Mouse (Mus musculus) bone marrow, adult 2 months (tissue): ENCODE measurements around the gene Ssu72. TPM values are rescaled to one million over a fixed set of nuclear protein-coding genes. Genes with fewer than 3 reads are reported as not detected.

ENCODE experiments used
- H3K27ac ChIP-seq: fragments of 200-500 bp; 2 replicates; pipeline ENCODE4 v1.5.1; 2012; ENCODE audit warnings: low read depth, mild to moderate bottlenecking, control low read depth, inconsistent platforms, low read length; ENCODE audit not compliant: control insufficient read depth, poor library complexity, insufficient read depth
- H3K4me1 ChIP-seq: fragments of 200-500 bp; 2 replicates; pipeline ENCODE4 v1.6.1; 2011; ENCODE audit warnings: low read length; ENCODE audit not compliant: control insufficient read depth, insufficient read depth
- H3K4me3 ChIP-seq: fragments of 200-500 bp; replicated peaks from 2 replicates; pipeline ENCODE3; 2011; ENCODE audit warnings: mild to moderate bottlenecking, low read depth, low read length, control low read depth; ENCODE audit not compliant: control insufficient read depth
- CTCF ChIP-seq: fragments of 200-500 bp; IDR thresholded peaks from 2 replicates; pipeline ENCODE4 v1.5.1; 2011; ENCODE audit warnings: low read length, control low read depth; ENCODE audit not compliant: control insufficient read depth, insufficient read depth
- POLR2A ChIP-seq: fragments of 200-500 bp; IDR thresholded peaks from 2 replicates; pipeline ENCODE4 v1.6.1; 2011; ENCODE audit warnings: low read depth, mild to moderate bottlenecking, control low read depth, low read length, borderline replicate concordance; ENCODE audit not compliant: control insufficient read depth
- WGBS: fragments of 180-500 bp; shearing (Covaris S2); methylation state at CpG from one replicate; pipeline ENCODE4 v1.1.7; 2018; 5-methylcytosine and 5-hydroxymethylcytosine counted together
- polyA plus RNA-seq: library from polyadenylated mRNA; stranded (reverse); fragments of >200 nt; gene quantifications from 2 replicates; pipeline ENCODE4 v1.2.4, GENCODE M21; 2011; ENCODE audit warnings: low replicate concordance; ENCODE audit not compliant: missing spikeins, insufficient read depth, insufficient read length

Ssu72 gene
- polyA plus RNA-seq, 1 experiment = 53.2 TPM

DNA sequence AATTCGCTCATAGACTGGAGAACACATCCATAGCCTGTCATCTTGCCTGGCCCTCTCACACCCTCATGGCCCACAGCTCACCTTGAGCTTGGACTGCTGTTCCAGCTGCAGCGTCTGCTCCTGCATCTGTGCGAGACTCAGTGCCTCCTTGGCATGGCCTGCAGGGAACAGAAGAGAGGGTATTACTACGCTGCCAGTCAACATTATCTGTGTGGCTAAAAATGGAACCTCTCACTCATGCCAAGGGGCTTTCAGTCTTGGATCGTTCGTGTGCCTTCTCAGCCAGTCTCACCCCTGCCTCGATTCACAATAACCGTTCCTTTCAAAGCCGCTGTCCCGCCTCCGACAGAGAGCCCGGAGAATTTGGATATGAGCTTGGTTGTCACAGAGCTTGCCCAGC lies 52.4 kb downstream of the Ssu72 start:
- H3K4me3 ChIP-seq = no peak overlapping the region
- no peak overlapping the region for H3K27ac ChIP-seq
- WGBS = 91% methylated on average over 12 of the region's 12 CpGs
- peaks cover 2% of the 10 kb centered on the region for H3K4me1 ChIP-seq
- TF ChIP-seq POLR2A = no peak
- TF ChIP-seq CTCF = no peak

DNA sequence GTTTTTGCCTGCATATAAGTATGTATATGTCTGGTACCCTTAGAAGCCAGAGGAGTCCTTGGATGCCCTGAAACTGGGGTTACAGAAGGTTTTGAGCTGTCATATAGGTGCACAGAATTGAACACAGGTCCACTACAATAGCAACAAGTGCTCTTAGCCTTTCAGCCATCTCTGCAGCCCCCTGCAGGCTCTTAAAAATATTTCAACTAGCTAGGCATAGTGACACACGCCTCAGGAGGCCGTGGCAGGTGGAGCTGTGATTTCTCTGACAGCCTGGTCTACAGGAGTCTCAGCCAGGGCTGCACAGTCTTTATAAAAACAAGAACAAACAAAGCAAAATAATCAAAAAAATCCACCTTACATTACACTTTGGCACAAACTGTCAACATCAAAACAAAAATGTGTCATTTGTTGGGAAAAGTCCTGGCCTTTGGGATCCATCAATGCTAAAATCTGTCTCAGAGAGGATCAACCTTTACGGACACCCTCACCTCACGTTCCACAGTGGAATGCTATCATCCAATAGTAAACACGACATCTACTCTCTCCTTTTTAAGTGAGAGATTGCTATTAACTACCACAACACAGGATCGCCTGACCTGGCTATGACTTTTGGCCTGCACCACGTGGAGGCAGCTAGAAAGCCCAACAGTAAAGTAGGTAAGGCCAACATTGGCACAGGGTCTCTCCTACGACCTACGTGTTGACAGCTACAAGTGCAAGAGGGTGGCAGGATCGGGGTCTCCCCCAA lies 55.4 kb downstream of the Ssu72 start:
- H3K27ac ChIP-seq = no peak overlapping the region
- H3K4me1 ChIP-seq = peaks cover 2% of the 10 kb centered on the region
- WGBS = 2% methylated on average over 10 of the region's 10 CpGs
- TF ChIP-seq CTCF = no peak
- TF ChIP-seq POLR2A = no peak
- peak overlapping the region; percentile 74 for H3K4me3 ChIP-seq

DNA sequence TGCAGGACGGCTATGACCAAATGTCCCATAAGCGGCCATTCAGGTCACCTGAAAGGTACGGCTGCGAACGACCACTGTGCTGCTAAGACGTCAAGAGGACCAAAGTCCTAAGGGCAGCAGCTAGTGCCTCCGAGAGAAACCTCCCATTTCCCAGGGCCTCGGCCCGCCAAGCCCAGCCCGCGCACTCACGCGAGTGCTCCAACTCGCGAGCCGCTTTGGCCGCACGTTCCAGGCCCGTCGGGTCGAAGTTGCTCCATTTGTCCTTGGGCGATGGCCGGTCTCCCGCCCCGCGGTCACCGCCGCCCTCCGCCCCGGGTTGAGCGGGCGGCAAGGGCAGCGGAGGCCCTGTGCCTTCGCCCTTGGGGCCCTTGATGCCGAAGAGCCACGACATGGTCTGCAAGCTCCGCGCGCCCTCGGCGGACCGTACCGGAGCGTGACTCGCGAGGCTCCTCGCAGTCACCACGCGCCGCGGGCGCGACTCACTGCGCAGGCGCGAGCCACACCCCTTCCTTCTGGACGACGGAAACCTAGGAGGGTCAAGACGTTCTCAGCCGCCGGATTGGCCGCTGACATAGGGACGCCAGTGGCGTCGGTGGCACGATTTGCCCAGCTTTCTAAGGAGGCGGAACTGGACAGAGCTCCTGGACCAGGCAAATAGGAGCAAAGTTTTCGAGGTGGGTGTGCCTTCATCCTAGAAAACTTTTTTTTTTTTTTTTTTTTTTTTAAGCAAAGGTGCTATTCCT lies 56.2 kb downstream of the Ssu72 start, which contains the start of gene Atad3a:
Gene Atad3a (minus strand): TSS at position 481 of the 743 bp plus-strand sequence.
- WGBS = 2% methylated on average over 68 of the region's 68 CpGs
- peaks cover 2% of the 10 kb centered on the region for H3K4me1 ChIP-seq
- H3K4me3 ChIP-seq = peak within 1 kb of the TSS; percentile 74
- peak; percentile 69; the same call in 1 of the 2 replicates for TF ChIP-seq POLR2A
- no peak for TF ChIP-seq CTCF
- peak within 1 kb of the TSS; percentile 25 for H3K27ac ChIP-seq

DNA sequence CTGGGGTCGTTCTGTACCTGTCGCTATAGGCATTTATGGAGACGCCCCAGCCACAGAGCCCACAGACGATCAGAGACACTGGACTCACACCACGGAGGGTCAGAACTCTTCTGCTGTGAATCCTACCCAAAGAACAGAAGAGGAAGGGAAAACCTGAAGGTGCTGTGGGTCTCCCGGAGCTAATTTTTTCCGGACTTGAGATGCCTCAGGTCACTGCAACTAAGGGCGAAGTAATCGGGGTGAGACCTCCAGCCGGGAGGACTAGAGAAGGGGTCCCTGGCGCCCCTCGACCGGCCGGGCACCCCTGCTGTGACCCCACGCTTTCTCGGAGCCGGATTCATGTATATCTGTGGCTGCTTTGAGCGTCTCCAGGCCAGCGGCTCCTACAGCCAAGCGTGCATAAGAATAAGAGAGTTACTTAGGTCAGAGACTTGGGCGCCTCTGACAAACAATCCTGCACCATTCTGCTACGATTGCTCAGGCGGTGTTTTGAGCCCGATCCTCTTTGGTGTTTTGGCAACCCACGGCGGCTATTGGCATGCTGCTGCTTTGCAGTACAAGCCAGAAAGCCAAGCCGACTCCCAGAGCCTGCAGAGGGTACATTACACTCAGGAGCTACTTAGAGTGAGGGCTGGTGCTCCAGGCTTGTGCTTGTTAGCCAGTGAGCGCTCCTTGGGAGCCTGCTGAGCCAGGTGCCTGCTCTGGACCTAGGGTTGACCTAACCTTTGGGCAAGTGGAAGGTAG lies 56.9 kb downstream of the Ssu72 start:
- H3K4me3 ChIP-seq = peak overlapping the region; percentile 74
- H3K27ac ChIP-seq = peak overlapping the region; percentile 4; the same call in 1 of the 2 replicates
- peaks cover 2% of the 10 kb centered on the region for H3K4me1 ChIP-seq
- no peak for TF ChIP-seq CTCF
- TF ChIP-seq POLR2A = no peak
- WGBS = 3% methylated on average over 28 of the region's 28 CpGs

DNA sequence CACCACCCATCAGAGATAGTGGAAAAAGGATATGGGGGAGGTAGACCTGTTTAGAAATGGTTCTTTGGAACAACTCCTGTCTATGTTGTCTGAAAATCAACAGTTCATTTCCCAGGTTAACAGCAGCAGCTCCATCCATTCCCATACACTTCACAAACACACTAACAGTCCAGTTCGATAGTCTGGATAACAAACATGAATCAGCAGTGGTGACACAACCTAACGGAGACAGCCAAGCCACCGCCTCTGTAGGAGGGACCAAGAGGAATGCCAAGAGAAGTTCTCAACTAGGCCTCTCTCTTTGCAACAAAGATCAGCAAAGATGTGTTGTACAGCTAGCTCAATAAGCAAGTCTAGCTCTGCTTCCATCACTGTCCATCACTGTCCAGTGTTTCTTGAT lies 57.8 kb downstream of the Ssu72 start:
- H3K4me3 ChIP-seq = no peak overlapping the region
- TF ChIP-seq POLR2A = no peak
- TF ChIP-seq CTCF = no peak
- 69% methylated on average over 3 of the region's 3 CpGs for WGBS
- H3K4me1 ChIP-seq = peaks cover 2% of the 10 kb centered on the region
- H3K27ac ChIP-seq = no peak overlapping the region

DNA sequence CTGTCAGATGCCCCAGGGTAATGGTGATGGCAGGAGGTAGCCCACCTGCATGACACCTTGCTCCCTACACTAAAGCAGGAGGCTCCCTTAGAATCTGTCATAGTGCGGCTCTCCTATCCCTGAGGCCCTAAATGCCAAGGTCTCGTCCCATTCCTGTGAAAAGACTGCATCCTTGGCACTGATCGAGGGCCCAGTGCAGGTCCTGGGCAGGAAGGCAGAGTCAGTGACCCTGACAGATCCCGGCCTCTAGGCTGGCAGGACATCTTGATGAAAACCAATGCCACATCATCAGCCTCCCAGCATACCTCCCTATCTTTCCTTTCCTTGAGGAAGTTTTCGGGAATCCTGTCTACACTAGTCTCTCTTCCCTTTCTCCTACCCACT lies 64.9 kb downstream of the Ssu72 start:
- Histone ChIP-seq H3K4me3 (no peak overlapping the region), H3K27ac (no peak overlapping the region; the same call in 1 of the 2 replicates), H3K4me1 (peaks cover 5% of the 10 kb centered on the region)
- WGBS = 61% methylated on average over 5 of the region's 5 CpGs
- no peak for TF ChIP-seq CTCF
- TF ChIP-seq POLR2A = no peak

DNA sequence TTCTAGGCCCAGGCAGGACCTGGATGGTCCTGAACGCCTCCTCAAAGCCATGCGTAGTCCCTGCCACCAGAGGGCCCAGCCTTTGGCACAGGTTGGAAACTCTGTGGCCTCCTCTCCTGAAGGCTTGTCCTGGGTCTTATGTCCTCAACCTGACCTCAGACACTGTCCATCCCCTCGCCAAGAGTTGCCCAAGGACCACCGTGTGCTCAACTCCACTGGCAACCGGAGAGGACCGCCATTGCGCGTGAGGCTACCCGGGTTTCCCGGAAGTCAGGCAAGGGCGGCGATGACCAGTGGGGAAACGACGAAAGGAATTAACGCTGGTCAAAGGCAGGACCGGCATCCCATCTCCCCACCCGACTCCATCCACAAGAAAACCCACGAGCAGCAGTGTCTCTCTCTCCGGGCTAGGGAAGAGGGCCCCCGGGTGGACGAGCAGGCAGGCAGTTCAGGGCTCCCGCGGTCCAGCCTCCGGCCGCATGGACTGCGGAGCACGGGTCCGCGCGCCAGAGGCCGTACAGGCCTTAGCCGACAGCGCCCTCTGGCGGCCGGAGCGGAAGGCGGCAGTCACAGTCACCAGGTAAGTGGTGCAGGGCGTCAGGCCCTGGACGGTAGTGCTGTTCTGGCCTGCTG lies 65.4 kb downstream of the Ssu72 start:
- peak; percentile 30; the same call in 1 of the 2 replicates for TF ChIP-seq POLR2A
- peak; percentile 96 for TF ChIP-seq CTCF
- peak overlapping the region; percentile 30 for H3K27ac ChIP-seq
- peaks cover 6% of the 10 kb centered on the region for H3K4me1 ChIP-seq
- H3K4me3 ChIP-seq = peak overlapping the region; percentile 78
- under 1% methylated on average over 39 of the region's 39 CpGs for WGBS

DNA sequence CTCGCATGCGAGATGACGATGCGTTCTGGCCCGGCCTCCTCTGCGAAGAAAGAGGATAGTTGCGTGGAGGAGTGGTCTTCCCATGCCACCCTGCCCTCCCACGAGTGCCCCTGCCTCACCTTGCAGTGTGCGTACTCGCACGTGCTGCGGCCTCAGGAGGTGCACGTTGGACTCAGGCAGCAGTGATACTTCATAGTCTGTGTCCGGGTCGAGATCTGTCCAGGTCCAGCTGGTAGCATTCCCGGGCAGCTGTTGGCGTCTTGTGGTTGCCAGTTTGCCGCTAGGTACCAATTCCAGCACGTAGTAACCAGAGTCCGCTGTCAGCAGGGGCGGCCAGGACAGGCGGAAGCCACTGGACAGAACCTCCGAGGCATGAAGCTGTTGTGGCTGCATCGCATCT lies 66.0 kb downstream of the Ssu72 start:
- Histone ChIP-seq H3K4me3 (no peak overlapping the region), H3K27ac (no peak overlapping the region; the same call in 1 of the 2 replicates), H3K4me1 (peaks cover 6% of the 10 kb centered on the region)
- TF ChIP-seq CTCF = no peak; the same call in 1 of the 2 replicates
- peak; percentile 15; the same call in 1 of the 2 replicates for TF ChIP-seq POLR2A
- 75% methylated on average over 24 of the region's 24 CpGs for WGBS
